ENCODE assay signal across 10 mouse cellular contexts in the genomic region with DNA sequence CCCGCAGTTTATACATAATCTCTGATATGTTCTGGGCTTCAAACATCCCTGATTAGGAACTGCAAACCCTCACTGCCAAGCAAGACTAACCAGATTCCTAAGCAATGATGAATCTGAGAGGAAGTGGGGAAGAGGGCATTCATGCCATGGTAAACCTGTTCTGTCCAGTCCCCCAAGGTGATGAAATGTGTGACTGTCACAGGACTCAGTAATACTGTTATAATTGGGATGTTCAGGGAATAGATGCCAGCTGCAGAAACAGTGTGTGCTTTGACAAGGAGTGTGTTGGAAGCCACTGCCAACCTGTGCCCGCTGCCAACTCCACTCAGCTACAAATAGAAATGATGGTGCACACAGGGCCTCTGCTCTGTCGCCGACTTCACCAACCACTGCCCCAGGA.
DNase-seq lines count a peak whose midpoint lies in the region; ATAC-seq lines count a peak whose summit lies in the region.
"Had no signal": no experiment of that assay in that cellular context is flagged by ENCODE, and none has a peak within 500 bp of the region (broad histone marks: within the 10 kb centered on the region; RNA-seq: fewer than 3 reads in every experiment).

No protein-coding gene starts in this region.

- no peak overlapping the region for H3K9ac ChIP-seq in forebrain, embryonic 14.5 days (ENCODE audit: low read length)
- no peak overlapping the region for H3K9ac ChIP-seq in forebrain, embryonic 11.5 days (ENCODE audit: low read length)
- no peak overlapping the region for H3K9ac ChIP-seq in intestine, embryonic 16.5 days (ENCODE audit: low read depth, low read length)
- H3K9ac ChIP-seq: limb, embryonic 13.5 days; neural tube, embryonic 13.5 days had no signal

- H3K4me1 ChIP-seq in forebrain, embryonic 14.5 days (ENCODE audit: control insufficient read depth, insufficient read depth, low read length): no peaks in the 10 kb centered on the region
- no peaks in the 10 kb centered on the region for H3K4me1 ChIP-seq in forebrain, embryonic 11.5 days (replicated peaks; ENCODE audit: control insufficient read depth, insufficient read depth, low read length)
- H3K4me1 ChIP-seq in intestine, embryonic 16.5 days (ENCODE audit: control insufficient read depth, insufficient read depth, low read length): no peaks in the 10 kb centered on the region
- H3K4me1 ChIP-seq: limb, embryonic 13.5 days; neural tube, embryonic 13.5 days had no signal

- no peak overlapping the region for H3K27ac ChIP-seq in forebrain, embryonic 14.5 days (ENCODE audit: low read depth, low read length)
- no peak overlapping the region for H3K27ac ChIP-seq in forebrain, embryonic 11.5 days (ENCODE audit: low read depth, low read length)
- no peak overlapping the region for H3K27ac ChIP-seq in intestine, embryonic 16.5 days (ENCODE audit: low read length)
- H3K27ac ChIP-seq: limb, embryonic 13.5 days; neural tube, embryonic 13.5 days had no signal

- WGBS in forebrain, embryonic 14.5 days: 77% methylated on average over 4 of the region's 4 CpGs
- WGBS in forebrain, embryonic 11.5 days: 96% methylated on average over 4 of the region's 4 CpGs
- WGBS in intestine, embryonic 16.5 days: 86% methylated on average over 4 of the region's 4 CpGs

- peak; percentile 56 for DNase-seq in forebrain, embryonic 14.5 days (ENCODE audit: low spot score)
- no peak for DNase-seq in forebrain, embryonic 11.5 days (ENCODE audit: low spot score)
- DNase-seq in adipocyte (ENCODE audit: low spot score): peak; percentile 12
- DNase-seq in heart, adult 8-10 months (ENCODE audit: low spot score): peak; percentile 81
- DNase-seq in left cerebral cortex, postnatal 14 days (ENCODE audit: low spot score in 2 of 2): peak; percentile 25 to 41
- no peak for DNase-seq in spleen, adult 18-20 months
- DNase-seq in spleen, postnatal 10 days (ENCODE audit: low spot score in 2 of 2): no peak

- intact Hi-C loops in left cerebral cortex, postnatal 14 days (cut with DNase I): no loop called here

- no peaks in the 10 kb centered on the region for H3K27me3 ChIP-seq in forebrain, embryonic 14.5 days (replicated peaks; ENCODE audit: control insufficient read depth, insufficient read depth, low read length)
- no peaks in the 10 kb centered on the region for H3K27me3 ChIP-seq in forebrain, embryonic 11.5 days (ENCODE audit: control insufficient read depth, insufficient read depth, low read length)
- no peaks in the 10 kb centered on the region for H3K27me3 ChIP-seq in intestine, embryonic 16.5 days (replicated peaks; ENCODE audit: control insufficient read depth, insufficient read depth, low read length)
- H3K27me3 ChIP-seq: limb, embryonic 13.5 days; neural tube, embryonic 13.5 days had no signal

- no peaks in the 10 kb centered on the region for H3K36me3 ChIP-seq in forebrain, embryonic 14.5 days (ENCODE audit: control insufficient read depth, insufficient read depth, low read length)
- no peaks in the 10 kb centered on the region for H3K36me3 ChIP-seq in forebrain, embryonic 11.5 days (ENCODE audit: control insufficient read depth, insufficient read depth, low read length)
- H3K36me3 ChIP-seq in intestine, embryonic 16.5 days (ENCODE audit: control insufficient read depth, insufficient read depth, low read length): no peaks in the 10 kb centered on the region
- H3K36me3 ChIP-seq: limb, embryonic 13.5 days; neural tube, embryonic 13.5 days had no signal

- H3K4me2 ChIP-seq in forebrain, embryonic 14.5 days (ENCODE audit: low read length): no peak overlapping the region
- no peak overlapping the region for H3K4me2 ChIP-seq in forebrain, embryonic 11.5 days (ENCODE audit: low read depth, low read length, severe bottlenecking)
- H3K4me2 ChIP-seq in intestine, embryonic 16.5 days (ENCODE audit: low read depth, low read length): no peak overlapping the region
- H3K4me2 ChIP-seq: limb, embryonic 13.5 days; neural tube, embryonic 13.5 days had no signal

- ATAC-seq in forebrain, embryonic 14.5 days: peak; percentile 46; the same call in 1 of the 2 replicates
- ATAC-seq in forebrain, embryonic 11.5 days (replicated peaks; ENCODE audit: low FRiP score): no peak
- ATAC-seq in intestine, embryonic 16.5 days: no peak

- H3K4me3 ChIP-seq in forebrain, embryonic 14.5 days (ENCODE audit: low read depth, low read length): no peak overlapping the region
- no peak overlapping the region for H3K4me3 ChIP-seq in forebrain, embryonic 11.5 days (ENCODE audit: low read depth, low read length)
- no peak overlapping the region for H3K4me3 ChIP-seq in intestine, embryonic 16.5 days (ENCODE audit: low read length)
- H3K4me3 ChIP-seq: limb, embryonic 13.5 days; neural tube, embryonic 13.5 days had no signal

- H3K9me3 ChIP-seq in forebrain, embryonic 14.5 days (replicated peaks; ENCODE audit: control insufficient read depth, low read length): no peaks in the 10 kb centered on the region
- no peaks in the 10 kb centered on the region for H3K9me3 ChIP-seq in forebrain, embryonic 11.5 days (ENCODE audit: control insufficient read depth, low read length)
- H3K9me3 ChIP-seq in intestine, embryonic 16.5 days (ENCODE audit: control insufficient read depth, low read length): no peaks in the 10 kb centered on the region
- H3K9me3 ChIP-seq: limb, embryonic 13.5 days; neural tube, embryonic 13.5 days had no signal

Comparison
In these comparisons a context has a peak if more than half of its experiments do, and no peak if none do; other contexts are left out.
1. DNase-seq: peak in forebrain, embryonic 14.5 days (single experiment), adipocyte (single experiment), heart, adult 8-10 months (single experiment) and left cerebral cortex, postnatal 14 days (2 of 2); none in forebrain, embryonic 11.5 days (single experiment), spleen, adult 18-20 months (0 of 2) and spleen, postnatal 10 days (0 of 2).